Mouse (Mus musculus): ENCODE measurements around the gene Cnst.

GRCm38 (mm10) chr1:179539887-179540286 is 6.3 kb upstream of the Cnst start:
- TF ChIP-seq CTCF (IDR thresholded peaks at IDR 0.05; ENCODE audit: extremely low read depth, insufficient read depth, low read length) (no peak), POLR2A (IDR thresholded peaks at IDR 0.05; ENCODE audit: extremely low read depth, insufficient read depth, low read length) (no peak)

Measured in cortical plate, adult 2 months (tissue).